Mouse (Mus musculus) heart, adult 2 months (tissue): Measurements from ENCODE around the gene Arid4a. TPM values are rescaled to one million over a fixed set of nuclear protein-coding genes. Genes with fewer than 3 reads are reported as not detected.

ENCODE experiments used
- DNase-seq, 2 experiments: peaks; one replicate each; pipeline ENCODE4 v3.0.0; 2021
- H3K27ac ChIP-seq: fragments of 200-600 bp; 2 replicates; pipeline ENCODE4 v1.8.1; 2022
- H3K27me3 ChIP-seq: fragments of 200-500 bp; 2 replicates; pipeline ENCODE4 v1.6.1; 2012; ENCODE audit warnings: mild to moderate bottlenecking, low read length, inconsistent platforms, mixed read lengths; ENCODE audit not compliant: control insufficient read depth, insufficient read depth
- H3K36me3 ChIP-seq: fragments of 200-500 bp; 2 replicates; pipeline ENCODE4 v1.6.1; 2012; ENCODE audit warnings: low read length, inconsistent platforms; ENCODE audit not compliant: control insufficient read depth, insufficient read depth
- H3K4me1 ChIP-seq: fragments of 200-500 bp; 2 replicates; pipeline ENCODE4 v1.6.1; 2011; ENCODE audit warnings: low read length; ENCODE audit not compliant: control insufficient read depth, insufficient read depth
- H3K4me3 ChIP-seq: fragments of 200-600 bp; 2 replicates; pipeline ENCODE4 v1.8.1; 2022
- H3K79me2 ChIP-seq: fragments of 200-500 bp; replicated peaks from 2 replicates; pipeline ENCODE4 v1.6.1; 2012; ENCODE audit warnings: mild to moderate bottlenecking, inconsistent platforms, low read length, moderate library complexity, mixed read lengths; ENCODE audit not compliant: control insufficient read depth, insufficient read depth
- H3K9ac ChIP-seq: fragments of 200-500 bp; 2 replicates; pipeline ENCODE4 v1.6.1; 2012; ENCODE audit warnings: low read depth, mild to moderate bottlenecking, control low read depth, inconsistent platforms, low read length, mixed read lengths
- CTCF ChIP-seq: fragments of 200-600 bp; IDR thresholded peaks from 2 replicates; pipeline ENCODE4 v1.8.1; 2022; ENCODE audit warnings: antibody characterized with exemption, mild to moderate bottlenecking, moderate library complexity
- EP300 ChIP-seq: fragments of 200-500 bp; IDR thresholded peaks from 2 replicates; pipeline ENCODE4 v1.6.1; 2011; ENCODE audit warnings: low read depth, low read length, control low read depth; ENCODE audit not compliant: insufficient read depth
- POLR2A ChIP-seq: fragments of 200-500 bp; IDR thresholded peaks from 2 replicates; pipeline ENCODE4 v1.6.1; 2011; ENCODE audit warnings: mild to moderate bottlenecking, low read depth, low read length, control low read depth; ENCODE audit not compliant: insufficient read depth
- WGBS: fragments of 180-500 bp; shearing (Covaris S2); methylation state at CpG from one replicate; pipeline ENCODE4 v1.1.7; 2018; 5-methylcytosine and 5-hydroxymethylcytosine counted together
- intact Hi-C: fragments of 180-260 bp; cut with DNase I; formaldehyde crosslinking; loops from one replicate; pipeline ENCODE4 v1.15.1; 2025
- long read RNA-seq: library from polyadenylated mRNA; stranded (forward); transcript quantifications from one replicate; pipeline ENCODE4 v2.0.0, GENCODE M21; 2021
- polyA plus RNA-seq: library from polyadenylated mRNA; depleted of rRNA; stranded (reverse); fragments of >200 nt; gene quantifications from 2 replicates; pipeline ENCODE4 v1.2.3, GENCODE M21; 2012; rRNA removed
- total RNA-seq, 2 experiments: library from RNA; stranded (reverse); gene quantifications; 2 replicates each; pipeline ENCODE4 v1.2.3; 2021

Gene Arid4a
- total RNA-seq: 10 to 100 TPM; 14.1 to 15.3 TPM
- polyA plus RNA-seq: 2.5 and 4.0 TPM in 2 replicates
- long read RNA-seq, full-length matches to known transcripts: 8 of 10 reads
- long read RNA-seq, partial matches to known transcripts: 2 of 10 reads
- long read RNA-seq, other reads (novel, unspliced or antisense): 0 of 10 reads

GRCm38 (mm10) chr12:71015363-71016210, at the start of gene Arid4a:
Gene Arid4a, plus strand, starts transcription at chr12:71015990.
- Histone ChIP-seq H3K79me2 (0 out of 2 replicates have a peak, but pooled peaks cover 1% of the 10 kb centered on the region), H3K36me3 (peaks cover 24% of the 10 kb centered on the region), H3K27ac (peak within 1 kb of the TSS; percentile 98), H3K9ac (peak within 1 kb of the TSS; percentile 97), H3K4me1 (peaks cover 12% of the 10 kb centered on the region), H3K27me3 (no peaks in the 10 kb centered on the region), H3K4me3 (peak within 1 kb of the TSS; percentile 96)
- under 1% methylated on average over 61 of the region's 61 CpGs for WGBS
- intact Hi-C loops: loop anchor here (1.0 to 2.0 kb wide), 3 partner anchors 33 to 47 kb away; no protein-coding TSS in a partner anchor
- peak; percentile 95 to 99 for DNase-seq
- peak; percentile 94 for TF ChIP-seq POLR2A
- no peak for TF ChIP-seq CTCF
- TF ChIP-seq EP300: peak; percentile 40; the same call in 1 of the 2 replicates

DNA sequence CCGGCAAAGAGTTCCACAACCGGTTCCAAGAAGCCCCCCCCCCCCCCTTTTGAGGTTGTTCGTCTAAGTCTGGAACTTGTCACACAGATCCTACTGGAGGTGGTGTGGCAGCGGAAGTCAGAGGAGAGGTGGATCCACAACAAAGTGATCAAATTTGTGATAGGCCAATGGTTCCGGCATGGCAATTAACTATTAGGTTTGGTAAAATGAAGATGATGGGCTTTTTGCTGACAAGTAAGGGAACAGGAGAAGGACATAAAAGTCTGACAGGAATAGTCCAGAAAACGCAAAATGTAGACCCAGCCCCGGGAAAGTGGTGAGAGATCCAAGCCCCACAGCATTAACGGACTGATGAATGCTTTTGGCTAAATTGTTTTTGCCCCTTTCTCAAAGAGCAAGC, 48.2 kb upstream of the Arid4a start:
- Histone ChIP-seq H3K9ac (peak overlapping the region; percentile 96; the same call in 1 of the 2 replicates), H3K27me3 (no peaks in the 10 kb centered on the region), H3K4me3 (peak overlapping the region; percentile 71; the same call in 1 of the 2 replicates), H3K27ac (peak overlapping the region; percentile 100), H3K79me2 (no peaks in the 10 kb centered on the region), H3K4me1 (no peaks in the 10 kb centered on the region; the same call in 1 of the 2 replicates), H3K36me3 (no peaks in the 10 kb centered on the region)
- no peak for DNase-seq
- intact Hi-C loops: loop anchor here (5.0 kb wide), 1 partner anchor 170 kb away; the partner anchor contains the start of genes 2700049A03Rik and Timm9
- WGBS: 31% methylated on average over 8 of the region's 8 CpGs
- TF ChIP-seq CTCF (no peak), POLR2A (no peak), EP300 (no peak)

DNA sequence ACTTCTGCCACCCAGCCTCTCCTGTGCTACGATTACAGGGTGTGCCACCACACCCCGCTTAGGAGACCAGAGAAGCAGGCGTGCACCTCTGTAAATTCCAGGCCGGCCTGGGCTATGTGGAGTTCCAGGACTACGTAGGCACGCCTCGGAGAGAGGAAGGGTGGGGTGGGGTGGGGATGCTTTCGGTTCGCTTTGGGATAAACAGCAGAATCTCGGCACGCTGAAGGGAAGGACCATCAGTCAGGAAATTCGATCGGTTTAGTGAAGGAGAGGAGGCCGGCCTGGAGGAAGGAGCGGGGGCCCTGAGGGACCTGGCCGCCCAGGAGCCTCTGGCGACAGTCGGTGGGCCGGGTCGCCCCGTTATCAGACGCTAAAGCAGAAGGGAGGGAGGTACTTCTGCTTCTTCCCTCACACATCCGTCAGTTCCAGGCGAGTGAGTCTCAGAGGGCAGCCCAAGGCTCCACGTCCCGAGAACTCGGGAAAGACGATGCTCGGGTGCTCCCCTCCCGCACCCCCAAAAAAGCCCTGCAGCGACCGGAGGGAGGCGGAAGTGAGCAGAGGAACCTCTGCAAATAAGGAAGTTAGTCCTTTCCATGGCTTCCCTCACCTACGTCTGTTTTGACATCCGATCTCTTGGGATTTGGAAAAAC, 47.5 kb upstream of the Arid4a start:
- peak overlapping the region; percentile 96 for H3K9ac ChIP-seq
- H3K79me2 ChIP-seq: no peaks in the 10 kb centered on the region
- intact Hi-C loops: loop anchor here (2.0 to 5.0 kb wide), 3 partner anchors 29 to 169 kb away; partner anchors contain the start of genes 2700049A03Rik and Timm9
- no peaks in the 10 kb centered on the region; the same call in 1 of the 2 replicates for H3K4me1 ChIP-seq
- TF ChIP-seq POLR2A: peak; percentile 79
- no peak for TF ChIP-seq EP300
- TF ChIP-seq CTCF: peak; percentile 82
- peak overlapping the region; percentile 71 for H3K4me3 ChIP-seq
- H3K36me3 ChIP-seq: no peaks in the 10 kb centered on the region
- WGBS: under 1% methylated on average over 35 of the region's 35 CpGs
- H3K27ac ChIP-seq: peak overlapping the region; percentile 100
- no peaks in the 10 kb centered on the region for H3K27me3 ChIP-seq
- DNase-seq: peak; percentile 86

- DNase-seq: peak; percentile 86 to 87
- H3K27me3 ChIP-seq: no peaks in the 10 kb centered on the region
- H3K4me1 ChIP-seq: peaks cover 1% of the 10 kb centered on the region
- 1% methylated on average over 15 of the region's 15 CpGs for WGBS
- H3K4me3 ChIP-seq: peak overlapping the region; percentile 71
- no peaks in the 10 kb centered on the region for H3K79me2 ChIP-seq
- H3K27ac ChIP-seq: peak overlapping the region; percentile 100
- no peaks in the 10 kb centered on the region for H3K36me3 ChIP-seq
- TF ChIP-seq EP300 (peak; percentile 71; the same call in 1 of the 2 replicates), POLR2A (peak; percentile 69), CTCF (no peak)
- H3K9ac ChIP-seq: peak overlapping the region; percentile 96
- intact Hi-C loops: loop anchor here (2.0 to 5.0 kb wide), 3 partner anchors 30 to 168 kb away; partner anchors contain the start of genes 2700049A03Rik and Timm9
Observed at GRCm38 (mm10) chr12:70968791-70969307, 46.9 kb upstream of the Arid4a start.

GRCm38 (mm10) chr12:70969485-70970184, 46.2 kb upstream of the Arid4a start:
- TF ChIP-seq POLR2A (no peak), EP300 (peak; percentile 78; the same call in 1 of the 2 replicates), CTCF (peak; percentile 89)
- Histone ChIP-seq H3K27me3 (no peaks in the 10 kb centered on the region), H3K4me3 (peak overlapping the region; percentile 71), H3K79me2 (no peaks in the 10 kb centered on the region), H3K27ac (peak overlapping the region; percentile 100), H3K9ac (no peak overlapping the region), H3K4me1 (peaks cover 2% of the 10 kb centered on the region), H3K36me3 (no peaks in the 10 kb centered on the region)
- peak; percentile 57 to 68 for DNase-seq
- intact Hi-C loops: loop anchor here (2.0 to 5.0 kb wide), 4 partner anchors 31 to 168 kb away; partner anchors contain the start of genes 2700049A03Rik and Timm9
- WGBS: 8% methylated on average over 17 of the region's 17 CpGs
